Mouse (Mus musculus) ES-E14 (cell line): ENCODE results near the gene Lin7b.

Experiments
- CHD2 ChIP-seq: IDR thresholded peaks from 2 replicates; pipeline ENCODE4 v1.6.1; 2014; ENCODE audit warnings: mild to moderate bottlenecking, low read depth, low read length, inconsistent platforms
- HCFC1 ChIP-seq: IDR thresholded peaks from 2 replicates; pipeline ENCODE4 v1.6.1; 2012; ENCODE audit warnings: low read length, inconsistent platforms, borderline replicate concordance; ENCODE audit not compliant: insufficient read depth
- MAFK ChIP-seq: IDR thresholded peaks from 2 replicates; pipeline ENCODE4 v1.6.1; 2014; ENCODE audit warnings: mild to moderate bottlenecking, low read depth, low read length, inconsistent platforms; ENCODE audit not compliant: insufficient read depth
- ZC3H11A ChIP-seq: IDR thresholded peaks from 2 replicates; pipeline ENCODE4 v1.6.1; 2012; ENCODE audit warnings: low read depth, mild to moderate bottlenecking, inconsistent platforms, low read length, borderline replicate concordance
- ZNF384 ChIP-seq: IDR thresholded peaks from 2 replicates; pipeline ENCODE4 v1.6.1; 2012; ENCODE audit warnings: low read depth, low read length, inconsistent platforms

- no peak for TF ChIP-seq CHD2
- no peak for TF ChIP-seq HCFC1
- TF ChIP-seq MAFK = no peak
- no peak for TF ChIP-seq ZNF384
- TF ChIP-seq ZC3H11A = no peak
Observed at GRCm38 (mm10) chr7:45332685-45333425, 37.5 kb downstream of the Lin7b start.
